Mouse (Mus musculus) T-helper 17 cell (primary cell): ENCODE results near the gene Epp13.
"Not testable (repeated sequence)": the region's sequence is repeated elsewhere in the genome, so short reads cannot be mapped to it uniquely, and the experiment has no call there.

Source experiments
- in situ Hi-C, 2 experiments: fragments of 300-600 bp; cut with MboI, MseI; formaldehyde crosslinking; loops; 1 replicate in 1 of 2; 2 replicates in 1 of 2; pipeline ENCODE4 v1.15.1; 2025; ENCODE audit warnings: high pct_unique_total_duplicates in 2 of 2

Epp13 gene

DNA sequence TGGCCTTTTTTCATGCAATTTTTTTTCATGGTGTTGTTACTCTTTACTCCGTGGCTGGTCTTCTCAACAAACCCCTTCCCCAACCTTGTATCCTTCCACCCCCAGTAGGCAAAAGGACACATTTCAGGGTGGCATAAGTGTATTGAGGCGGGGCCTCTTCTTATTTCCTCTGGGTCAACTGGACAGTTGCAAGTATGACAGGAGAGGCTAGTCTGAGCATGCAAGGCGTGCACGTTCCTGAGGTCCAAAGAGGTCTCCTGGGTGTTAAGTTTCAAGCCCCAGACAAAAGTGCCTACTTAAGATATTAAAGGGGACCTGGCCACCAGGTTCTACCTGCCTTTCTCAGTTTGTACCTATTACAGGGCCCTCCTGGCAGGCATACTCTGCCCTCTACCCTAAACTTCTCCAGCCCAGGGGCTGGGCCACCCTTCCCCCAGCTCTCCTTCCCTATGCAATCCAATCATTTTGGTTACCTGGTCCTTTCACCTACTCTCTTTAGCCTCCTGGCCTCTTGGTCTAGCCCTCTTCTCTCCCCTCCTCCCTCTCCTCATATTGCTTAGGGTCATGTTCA lies 32.0 kb downstream of the Epp13 start:
- in situ Hi-C loops: loop anchor here (5.0 to 25.0 kb wide), 5 partner anchors 98 to 1847 kb away; partner anchors contain the start of genes Rdh13 (in 1 of the 2), Zfp28 (in 1 of the 2), Zfp580 (in 1 of the 2) and Zfp787 (in 1 of the 2)

DNA sequence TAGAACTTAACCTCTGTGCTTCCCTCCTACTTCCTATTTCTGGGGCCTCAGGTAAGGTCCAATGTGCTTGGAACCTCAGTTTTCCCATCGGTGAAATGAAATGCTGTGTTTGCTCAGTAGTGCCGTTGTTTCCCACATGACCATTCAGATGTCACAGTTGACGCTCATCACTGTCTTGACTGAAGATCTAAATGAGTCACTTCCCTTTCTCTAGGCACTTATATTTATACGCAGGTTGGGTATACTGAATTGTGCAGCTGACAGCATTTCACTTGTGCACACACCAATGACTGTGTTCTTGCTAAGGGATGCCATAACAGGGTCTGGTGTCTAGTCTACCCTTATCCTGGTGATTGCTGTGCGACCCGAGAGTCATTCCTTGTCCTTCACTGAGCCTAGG lies 32.9 kb downstream of the Epp13 start:
- in situ Hi-C loops: loop anchor here (5.0 to 25.0 kb wide), 5 partner anchors 97 to 1848 kb away; partner anchors contain the start of genes Rdh13 (in 1 of the 2), Zfp28 (in 1 of the 2), Zfp580 (in 1 of the 2) and Zfp787 (in 1 of the 2)

- in situ Hi-C loops: loop anchor here (5.0 to 25.0 kb wide), 5 partner anchors 96 to 1849 kb away; partner anchors contain the start of genes Rdh13 (in 1 of the 2), Zfp28 (in 1 of the 2), Zfp580 (in 1 of the 2) and Zfp787 (in 1 of the 2)
Measured at GRCm38 (mm10) chr7:6285842-6286705, 33.6 kb downstream of the Epp13 start, which contains the start of gene Zfp667. Gene Zfp667 (plus strand): TSS chr7:6286579.

DNA sequence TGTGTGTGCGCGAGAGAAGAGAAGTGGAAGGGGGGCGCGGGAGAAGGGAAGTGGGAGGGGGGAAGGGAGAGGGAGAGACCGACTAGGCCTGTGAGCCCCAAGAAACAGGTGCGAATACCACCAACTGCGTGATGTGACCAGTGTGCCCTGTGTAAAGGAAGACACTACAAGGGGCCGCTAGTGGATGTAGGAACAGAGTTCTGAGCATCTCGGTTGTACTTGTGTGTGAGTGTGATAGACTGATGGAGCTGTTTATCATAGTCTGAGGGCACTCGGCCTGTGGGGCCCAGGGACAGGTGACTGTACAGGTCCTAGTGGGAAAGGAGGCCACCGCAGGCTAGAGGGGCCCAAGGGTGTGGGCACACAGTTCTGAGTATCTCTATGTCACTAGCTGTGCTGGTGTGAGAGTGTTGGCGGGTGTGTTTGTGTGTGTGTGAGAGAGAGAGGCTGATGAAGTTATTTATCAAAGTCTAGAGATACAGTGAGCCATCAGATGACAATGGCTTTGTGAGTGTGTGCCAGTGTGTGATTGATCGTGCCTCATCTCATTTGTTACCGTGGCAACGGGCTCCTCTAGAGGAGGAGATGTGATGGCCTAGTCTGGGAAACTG lies 34.5 kb downstream of the Epp13 start:
- in situ Hi-C loops: loop anchor here (5.0 to 25.0 kb wide), 5 partner anchors 95 to 1850 kb away; partner anchors contain the start of genes Rdh13 (in 1 of the 2), Zfp28 (in 1 of the 2), Zfp580 (in 1 of the 2) and Zfp787 (in 1 of the 2)

DNA sequence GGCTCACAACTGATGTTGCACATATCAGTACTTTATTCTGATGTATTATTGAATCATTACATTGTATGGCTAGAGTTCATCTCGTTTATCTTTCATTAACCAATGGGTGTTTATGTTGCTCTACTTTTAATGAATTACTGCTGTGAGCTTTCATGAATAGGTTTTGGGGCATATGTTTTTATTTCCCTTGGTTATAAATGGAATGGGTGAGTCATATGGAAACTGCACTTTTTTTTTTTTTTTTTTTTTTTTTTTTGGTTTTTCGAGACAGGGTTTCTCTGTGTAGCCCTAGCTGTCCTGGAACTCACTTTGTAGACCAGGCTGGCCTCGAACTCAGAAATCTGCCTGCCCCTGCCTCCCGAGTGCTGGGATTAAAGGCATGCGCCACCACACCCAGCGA lies 38.6 kb downstream of the Epp13 start:
- in situ Hi-C loops: loop anchor here (5.0 to 25.0 kb wide), 2 partner anchors 41 to 1854 kb away; partner anchors contain the start of genes Rdh13 (in 1 of the 2) and Zfp583 (in 1 of the 2)

- in situ Hi-C loops: not testable (repeated sequence)
Measured at GRCm38 (mm10) chr7:6300796-6301195, 48.3 kb downstream of the Epp13 start.

GRCm38 (mm10) chr7:6330458-6331232 lies 78.1 kb downstream of the Epp13 start:
- in situ Hi-C loops: loop anchor here in 1 of 2 experiments (5.0 to 25.0 kb wide), 2 partner anchors 38 to 782 kb away; partner anchors contain the start of gene Zfp954

- in situ Hi-C loops: loop anchor here in 1 of 2 experiments (5.0 to 25.0 kb wide), 2 partner anchors 39 to 781 kb away; partner anchors contain the start of gene Zfp954
Measured at GRCm38 (mm10) chr7:6331233-6331956, 78.9 kb downstream of the Epp13 start, which contains the start of gene Zfp583. Gene Zfp583 (minus strand): TSS chr7:6331285.
